Mouse (Mus musculus) layer of hippocampus, adult 9-11 months (tissue): ENCODE measurements around the gene Abhd8.

Source experiments
- DNase-seq: peaks from one replicate; pipeline ENCODE4 v3.0.0; 2022

Abhd8 gene

DNA sequence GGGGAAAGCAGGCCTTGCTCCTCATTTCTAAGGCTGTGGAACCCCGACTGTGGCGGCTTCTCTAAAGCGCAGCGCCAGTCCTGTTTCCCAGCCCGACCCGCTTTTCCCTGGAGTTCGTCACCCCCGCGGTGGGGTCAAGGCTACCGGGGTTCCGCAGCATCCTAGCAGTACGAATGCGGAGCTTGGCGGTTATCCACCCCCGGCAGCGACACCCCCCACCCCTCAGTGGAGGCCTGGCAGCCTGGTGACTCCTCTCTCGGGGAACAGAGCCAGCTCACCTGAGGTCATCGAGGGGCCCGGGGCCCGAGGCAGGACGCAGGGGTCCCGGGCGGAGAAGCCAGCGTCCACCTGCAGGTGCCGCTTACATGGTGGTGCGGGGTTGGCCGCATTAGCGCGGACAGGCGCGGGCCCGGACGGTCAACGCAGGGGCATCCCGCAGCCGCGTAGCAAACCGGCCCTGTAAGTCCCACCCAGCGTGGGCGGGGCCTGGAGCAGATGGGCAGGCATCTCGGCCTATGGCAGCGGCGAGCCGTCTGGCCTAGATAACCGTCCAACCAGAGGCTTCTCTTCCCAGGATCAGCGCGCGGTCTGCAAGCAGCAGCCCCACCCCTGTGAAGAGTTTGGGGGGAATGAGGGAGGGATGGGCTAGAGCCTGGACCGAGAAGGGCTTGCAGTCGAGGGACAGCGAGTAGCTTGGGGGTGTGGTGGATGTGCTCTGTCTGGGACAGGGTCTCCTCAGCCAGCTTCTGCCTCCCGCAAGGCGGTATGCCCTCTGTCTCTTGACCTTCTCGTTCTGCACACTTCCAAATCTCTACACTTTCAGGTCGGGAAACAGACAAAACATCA, at the start of gene Abhd8:
TSS of gene Abhd8 (minus strand) at position 468 of the 846 bp plus-strand sequence.
- peak; percentile 98 for DNase-seq

DNA sequence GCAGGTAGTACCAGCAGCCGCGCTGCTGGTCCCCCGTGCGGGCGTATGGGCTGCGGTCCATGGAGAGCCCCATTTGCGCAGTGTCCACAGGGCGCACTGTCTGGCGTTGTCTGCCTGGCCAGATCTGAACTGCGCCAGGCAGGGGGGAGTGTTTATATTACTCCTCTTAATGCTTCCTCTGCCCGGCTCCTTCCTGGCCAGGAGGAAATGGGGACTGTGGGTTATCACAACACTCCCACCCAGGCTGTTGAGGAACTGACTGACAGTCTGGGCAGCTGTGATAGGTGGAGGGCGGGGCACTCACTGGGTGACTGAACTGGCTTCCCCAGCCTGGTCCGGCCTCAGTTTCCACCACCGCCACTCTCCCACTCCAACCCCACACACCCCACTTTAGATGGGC, 48.2 kb upstream of the Abhd8 start, which contains the start of gene Plvap:
TSS of gene Plvap (minus strand) at position 109 of the 400 bp plus-strand sequence.
- DNase-seq, result no peak

DNA sequence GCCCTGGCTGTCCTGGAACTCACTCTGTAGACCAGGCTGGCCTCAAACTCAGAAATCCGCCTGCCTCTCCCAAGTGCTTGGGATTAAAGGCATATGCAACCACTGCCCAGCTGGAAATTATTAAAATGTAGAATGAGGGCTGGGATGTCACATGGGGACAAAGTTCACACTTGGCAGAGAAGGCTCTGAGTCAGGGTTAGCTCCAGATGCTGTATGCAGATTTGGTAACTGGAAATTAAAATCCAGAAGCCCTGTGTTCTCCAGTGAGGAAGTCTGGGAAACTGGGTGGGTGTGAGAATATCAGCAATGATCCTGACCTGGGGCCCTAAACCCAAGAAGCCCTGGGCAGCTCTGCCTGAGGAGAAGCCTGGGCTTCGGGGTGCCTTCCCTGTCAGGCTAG, 45.9 kb upstream of the Abhd8 start:
- no peak for DNase-seq

DNA sequence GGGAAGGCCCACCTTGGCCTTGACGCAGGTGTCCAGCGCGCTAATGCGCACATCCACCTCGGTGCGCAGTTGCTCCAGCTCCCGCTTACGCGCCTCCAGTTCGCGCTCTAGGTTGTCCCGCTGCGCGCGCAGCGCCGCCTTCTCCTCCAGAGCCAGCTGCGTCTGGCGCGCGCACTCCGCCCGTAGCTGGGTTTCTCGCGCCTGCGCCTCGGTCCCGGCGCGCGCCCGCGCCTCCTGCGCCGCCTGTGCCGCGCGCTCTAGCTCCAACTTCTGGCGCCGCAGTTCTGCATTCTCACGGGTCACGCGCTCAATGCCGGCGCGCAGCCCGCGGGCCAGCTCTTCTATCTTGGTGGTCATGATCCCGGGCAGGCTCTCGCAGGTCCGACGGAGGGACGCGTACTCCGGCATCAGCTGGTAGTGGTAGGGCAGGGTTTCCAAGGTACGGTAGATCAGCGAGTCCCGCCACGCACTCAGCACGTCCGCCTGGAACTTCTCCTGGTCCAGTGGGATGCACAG, 44.2 kb upstream of the Abhd8 start:
- DNase-seq, result peak; percentile 86

DNA sequence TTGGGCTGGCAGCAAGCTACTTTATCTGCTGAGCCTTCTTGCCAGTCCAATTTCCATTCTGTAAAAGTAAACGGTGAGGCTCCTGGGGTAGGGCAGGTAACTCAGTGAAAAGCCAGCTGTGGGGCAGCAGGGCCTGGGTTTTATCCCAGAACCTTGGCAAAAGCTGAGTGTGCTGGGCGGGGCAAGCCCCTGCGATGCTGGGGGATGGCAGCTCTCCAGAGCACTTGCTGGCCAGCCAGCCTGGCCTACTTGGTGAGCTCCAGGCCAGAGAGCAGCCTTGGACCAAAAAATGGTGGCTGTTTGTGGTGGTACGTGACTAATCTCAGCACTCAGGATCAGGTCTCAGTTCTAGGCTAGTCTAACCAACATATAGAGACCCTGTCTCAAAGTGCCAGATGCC, 42.5 kb upstream of the Abhd8 start:
- DNase-seq, result no peak

DNA sequence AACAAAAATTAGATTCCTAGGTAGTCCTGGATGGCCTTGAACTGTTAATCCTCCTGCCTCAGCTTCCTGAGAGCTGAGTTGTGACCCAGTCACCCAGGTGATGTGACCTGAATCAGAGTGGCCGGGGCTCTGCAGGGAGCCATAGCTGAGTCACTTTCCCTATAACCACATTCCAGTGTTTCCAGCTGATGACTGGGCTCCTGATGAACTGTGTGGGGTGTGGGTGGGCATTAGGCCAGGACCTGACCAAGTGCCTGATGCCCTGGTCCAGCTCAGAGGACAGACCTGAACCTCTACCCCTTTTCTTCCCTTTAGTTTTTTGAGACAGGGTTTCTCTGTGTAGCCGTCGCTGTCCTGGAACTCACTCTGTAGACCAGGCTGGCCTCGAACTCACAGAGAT, 41.9 kb upstream of the Abhd8 start:
- no peak for DNase-seq

DNA sequence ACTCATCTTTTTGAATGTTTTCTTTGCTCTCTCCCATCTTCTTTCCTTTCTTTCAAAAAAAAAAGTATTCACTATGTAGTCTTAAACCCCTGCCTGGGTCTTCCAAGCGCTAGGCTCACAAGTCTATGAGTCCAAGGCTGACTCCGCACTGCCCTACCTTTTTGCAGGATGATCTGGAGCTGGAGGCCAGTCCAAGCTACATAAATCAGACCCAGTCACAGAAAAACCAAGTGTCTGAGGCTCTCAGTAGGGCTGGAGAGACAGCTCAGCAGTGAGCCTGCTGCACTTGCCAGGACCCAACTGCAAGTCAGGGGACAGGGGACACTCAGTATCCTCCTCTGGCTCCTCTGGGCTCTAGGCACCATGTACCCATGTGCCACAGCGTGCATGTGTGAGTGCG, 40.9 kb upstream of the Abhd8 start:
- no peak for DNase-seq

DNA sequence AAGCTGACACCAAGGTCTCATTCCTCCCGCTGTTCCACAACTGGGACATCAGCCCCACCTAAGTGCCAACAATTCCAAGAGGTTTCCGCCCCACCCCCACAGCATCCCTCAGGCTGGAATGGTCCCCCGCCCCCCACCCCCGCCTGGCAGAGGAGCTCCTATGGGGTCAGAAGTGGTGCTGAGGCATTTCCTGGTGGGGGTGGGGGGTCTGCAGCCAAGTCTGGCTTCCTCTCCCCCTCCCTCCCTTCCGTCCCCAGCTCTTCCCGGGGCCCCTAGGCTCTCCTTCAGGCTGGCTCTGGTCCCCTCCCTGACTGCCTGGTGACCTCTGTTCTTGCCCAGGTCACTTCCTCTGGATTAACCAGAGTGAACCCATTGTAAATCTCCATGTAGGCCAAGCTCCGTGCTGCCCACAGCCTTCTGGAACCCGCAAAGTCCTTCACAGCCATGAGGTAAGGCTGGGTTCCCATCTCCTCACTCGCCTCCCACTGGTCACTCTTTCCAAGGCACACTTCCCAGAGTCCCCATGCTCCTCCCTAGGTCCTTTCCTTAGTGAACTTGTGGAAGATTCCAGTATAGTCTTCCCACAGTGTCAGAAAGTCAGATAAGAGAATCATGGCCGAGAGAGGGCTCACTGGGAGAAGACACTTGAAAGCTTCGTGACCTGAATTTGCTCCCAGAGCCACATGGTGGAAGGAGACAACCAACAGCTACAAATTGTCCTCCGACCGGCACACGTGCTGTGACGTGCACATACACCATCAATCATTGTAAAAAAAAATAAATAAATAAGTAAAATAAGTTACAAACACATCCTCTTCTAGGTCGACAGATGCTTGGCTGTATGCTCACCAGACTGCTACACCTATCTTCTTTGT, 35.6 kb upstream of the Abhd8 start:
- no peak for DNase-seq

DNA sequence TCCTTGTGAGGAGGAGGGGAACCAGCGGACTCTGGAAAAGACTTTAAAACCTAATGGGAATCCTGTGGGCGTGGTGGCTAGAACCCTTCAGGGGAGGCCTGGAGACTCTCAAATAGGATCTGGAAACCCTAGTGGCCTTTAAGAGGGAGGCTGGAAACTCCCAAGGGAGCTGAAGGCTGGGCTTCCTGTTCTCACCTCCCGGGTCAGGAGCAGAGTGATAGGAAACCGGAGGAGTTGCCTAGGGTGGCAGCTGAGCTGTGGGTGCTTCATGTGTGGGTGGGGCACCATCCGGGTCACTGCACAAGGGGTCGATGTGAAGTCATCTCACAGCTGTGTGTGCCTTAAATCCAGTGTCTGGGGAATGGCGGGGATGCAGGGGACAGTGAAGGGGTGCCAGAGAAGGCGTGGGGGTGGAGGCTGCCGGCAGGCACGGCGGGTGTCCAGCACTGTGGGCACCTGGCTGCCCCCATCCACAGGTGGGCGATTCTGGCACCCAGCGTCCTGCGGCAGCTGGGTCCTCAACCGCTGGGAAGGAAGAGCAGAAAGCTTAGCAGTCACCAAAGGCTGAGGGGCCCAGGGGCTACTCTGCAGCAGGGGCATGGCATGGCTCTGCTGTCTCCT, 34.5 kb upstream of the Abhd8 start:
- no peak for DNase-seq

DNA sequence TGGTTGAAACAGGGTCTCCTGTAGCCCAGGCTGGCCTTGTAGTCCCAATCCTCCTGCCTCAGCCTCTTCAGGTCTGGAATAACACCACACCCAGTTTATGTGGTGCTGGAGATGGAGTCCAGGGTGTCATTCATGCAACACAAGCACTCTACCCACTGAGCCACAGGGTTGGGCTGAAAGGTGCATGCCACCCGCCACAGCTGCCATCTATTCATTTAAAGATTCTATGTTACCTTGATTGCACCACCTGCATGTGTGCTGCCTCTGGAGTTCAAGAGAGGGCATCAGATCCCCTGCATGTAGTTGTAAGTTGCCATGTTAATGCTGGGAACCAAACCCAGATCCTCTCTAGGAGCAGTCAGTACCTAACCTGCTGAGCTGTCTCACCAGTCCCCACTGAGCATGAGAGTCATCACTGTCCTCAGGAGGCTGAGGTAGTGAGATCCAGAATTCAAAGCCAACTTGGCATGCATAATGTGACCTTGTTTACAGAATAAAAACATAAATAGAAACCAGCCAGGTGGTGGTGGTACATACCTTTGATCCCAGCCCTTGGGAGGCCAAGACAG, 33.7 kb upstream of the Abhd8 start:
- DNase-seq, result no peak

DNA sequence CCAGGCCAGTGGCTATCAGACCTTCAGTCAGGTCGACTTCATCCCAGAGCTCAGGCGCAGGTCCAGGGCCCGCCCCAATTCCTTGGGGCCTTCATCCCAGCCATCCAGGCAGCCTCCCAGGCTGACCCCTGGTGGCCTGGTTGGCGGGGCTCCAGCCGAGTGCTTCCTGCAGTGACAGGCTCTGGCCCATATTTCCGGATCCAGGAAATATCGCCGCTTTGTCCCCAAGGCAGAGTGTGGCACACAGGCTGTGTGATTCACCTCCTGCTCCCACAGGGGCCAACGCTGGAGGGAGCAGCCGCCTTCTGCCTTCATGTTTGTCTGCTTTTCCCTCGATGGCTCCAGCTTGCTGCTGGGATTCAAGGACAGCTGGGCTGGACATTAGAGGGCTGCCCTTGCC, 33.0 kb upstream of the Abhd8 start:
- DNase-seq, result peak; percentile 52

DNA sequence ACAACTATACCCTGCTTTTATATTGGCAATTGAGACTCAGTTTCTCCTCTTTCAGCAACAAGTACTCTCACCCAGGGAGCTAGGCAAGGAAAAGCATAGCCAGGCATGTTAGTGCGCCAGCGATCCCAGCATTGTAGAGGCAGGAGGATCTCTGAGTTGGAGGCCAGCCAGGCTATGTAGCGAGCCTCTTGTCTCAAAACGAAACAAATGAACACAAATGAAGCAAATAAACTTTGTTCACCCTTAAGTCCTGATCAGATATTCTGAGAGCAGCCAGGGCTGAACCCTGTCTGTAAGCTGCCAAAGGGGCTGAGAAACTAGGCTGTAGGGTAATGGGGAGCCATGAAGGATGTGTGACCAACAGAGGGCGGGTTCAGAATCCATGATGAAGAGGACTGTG, 32.4 kb upstream of the Abhd8 start:
- DNase-seq, result no peak

DNA sequence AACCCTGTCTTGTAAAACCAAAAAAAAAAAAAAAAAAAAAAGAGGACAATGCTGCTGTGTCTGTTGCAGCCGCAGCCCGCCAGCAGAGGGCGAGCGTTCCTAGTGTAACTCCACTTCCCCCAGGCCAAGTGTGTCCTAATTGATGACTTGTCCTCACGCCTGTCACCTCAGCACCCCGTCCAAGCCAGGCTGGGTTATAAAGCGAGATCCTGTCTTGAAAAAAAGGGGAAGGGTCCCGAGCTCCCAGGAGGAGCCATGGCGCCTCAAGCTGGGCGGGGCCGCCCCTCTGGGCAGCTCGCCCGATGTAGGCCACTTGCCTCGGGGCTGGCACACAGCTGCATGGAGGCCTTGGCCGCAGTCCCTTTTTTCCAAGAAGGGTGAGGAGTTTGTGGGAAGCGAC, 31.6 kb upstream of the Abhd8 start:
- DNase-seq, result peak; percentile 82

DNA sequence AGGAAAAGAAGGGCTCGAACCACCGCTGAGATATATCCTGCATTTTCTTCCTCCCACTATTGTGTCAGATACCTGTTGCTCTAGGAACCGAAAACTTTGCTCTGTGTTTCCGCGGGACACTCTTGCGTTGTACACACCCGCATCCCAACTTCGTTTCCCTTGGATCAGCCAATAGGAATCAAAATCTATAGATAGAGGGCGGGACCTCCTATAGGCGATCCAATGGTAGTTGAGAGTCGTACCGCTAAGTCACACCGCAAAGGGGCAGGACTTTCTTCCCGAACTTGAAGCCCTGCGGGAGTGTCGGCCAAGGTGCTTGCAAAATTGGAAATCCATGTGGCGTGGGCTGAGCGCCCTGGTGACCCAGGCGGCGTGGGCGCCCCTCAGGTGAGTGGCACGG, 25.0 kb upstream of the Abhd8 start:
- peak; percentile 92 for DNase-seq

DNA sequence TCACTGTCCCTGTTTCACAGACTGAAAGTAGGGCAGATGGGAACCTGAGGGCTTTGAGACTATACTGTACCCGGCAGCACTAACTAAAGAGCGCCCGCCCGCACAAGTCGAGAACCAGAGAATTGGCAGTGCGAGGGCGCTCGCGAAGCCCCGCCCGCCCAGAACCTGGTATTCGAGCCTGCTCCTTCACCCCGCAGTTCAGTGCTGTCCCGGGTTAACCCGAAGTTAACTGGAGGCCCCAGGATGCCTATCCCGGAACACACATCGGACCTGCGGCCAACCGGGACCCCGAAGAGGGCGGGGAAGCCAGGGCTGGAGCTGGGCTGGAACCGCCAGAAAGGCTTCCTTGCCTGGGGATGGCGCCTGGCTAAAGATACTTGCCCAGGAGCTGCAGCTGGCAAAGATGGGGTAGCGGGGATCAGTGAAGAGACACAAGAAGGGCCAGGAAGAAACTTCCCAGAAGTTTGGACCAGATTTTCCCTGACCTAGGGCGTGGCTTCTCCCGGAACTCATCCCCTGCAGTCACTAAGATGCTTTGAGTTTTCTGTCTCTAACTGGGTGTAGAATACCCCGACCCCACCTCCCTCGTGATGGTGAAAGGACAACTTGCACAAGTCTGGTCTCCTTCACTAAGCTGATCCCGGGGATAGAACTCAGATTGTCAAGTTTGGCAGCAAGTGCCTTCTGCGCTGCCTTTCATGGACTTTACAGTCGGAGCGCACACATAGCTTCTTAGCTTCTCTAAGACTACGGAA, 24.4 kb upstream of the Abhd8 start, which contains the start of gene Gtpbp3:
TSS of gene Gtpbp3 (plus strand) at position 413 of the 755 bp plus-strand sequence.
- DNase-seq, result peak; percentile 80

DNA sequence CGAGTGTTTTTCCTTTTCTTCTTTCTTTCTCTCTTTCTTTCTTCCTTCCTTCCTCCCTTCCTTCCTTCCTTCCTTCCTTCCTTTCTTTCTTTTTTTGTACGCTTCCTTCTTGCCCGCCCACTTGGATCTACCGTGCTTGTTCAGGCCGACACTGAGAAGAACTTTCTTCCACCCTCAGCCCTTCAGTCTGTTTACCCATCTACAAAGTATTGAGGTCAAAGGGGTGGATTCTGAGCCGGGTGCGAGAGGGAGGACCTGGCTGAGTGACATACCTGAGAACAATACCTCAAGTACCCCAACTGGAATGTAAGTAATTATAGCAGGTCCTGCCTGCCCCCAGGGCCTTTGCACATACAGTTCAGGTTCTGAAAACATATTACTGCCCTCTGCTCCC, 22.7 kb upstream of the Abhd8 start:
- no peak for DNase-seq

DNA sequence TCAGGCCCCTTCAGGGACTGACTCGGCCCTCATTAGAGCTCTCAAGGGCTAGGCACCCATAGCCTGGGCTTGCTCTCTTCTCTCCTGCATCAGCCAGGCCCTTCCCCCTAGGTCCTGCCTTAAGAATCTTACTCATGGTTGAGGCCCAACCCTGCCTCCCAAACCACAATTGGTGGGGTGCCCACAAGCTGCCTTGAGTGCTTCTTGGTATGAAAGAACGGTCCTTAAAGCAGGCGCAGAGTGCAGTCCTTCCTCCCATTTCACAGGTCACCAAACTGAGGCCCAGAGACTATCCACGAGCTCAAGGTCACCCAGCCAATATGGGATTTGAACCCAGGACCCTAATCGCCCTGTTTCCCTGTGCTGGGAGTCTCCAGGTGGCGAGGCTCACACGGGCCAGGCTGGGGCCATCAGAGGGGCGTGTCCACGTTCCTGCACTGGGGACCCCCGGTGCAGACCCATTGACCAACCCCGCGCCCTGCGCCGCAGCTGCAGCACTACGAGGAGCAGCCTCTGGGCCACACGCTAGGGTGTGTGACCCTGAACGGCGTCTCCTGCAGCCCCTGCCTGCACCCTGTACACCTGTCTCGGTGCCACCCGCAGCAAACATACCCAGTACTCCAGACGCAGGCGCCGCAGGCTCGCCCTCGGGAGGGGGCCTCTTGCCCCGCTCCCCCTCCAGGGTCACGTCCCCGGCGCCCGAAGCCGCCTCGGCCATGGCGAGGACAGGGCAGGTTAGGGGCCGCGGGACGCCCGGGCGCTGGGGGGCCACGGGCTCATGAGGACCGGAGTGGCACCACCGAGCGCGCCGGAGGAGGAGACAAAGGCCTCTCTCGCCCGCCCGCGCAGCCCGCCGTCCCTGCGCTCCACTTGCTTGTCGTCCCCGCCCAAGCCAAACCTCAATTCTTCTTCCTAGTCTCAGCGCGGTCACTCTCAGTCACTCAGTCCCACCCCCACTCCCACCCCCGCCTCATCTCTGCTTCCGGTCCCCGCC, 22.0 kb upstream of the Abhd8 start, which contains the start of gene Ano8:
TSS of gene Ano8 (minus strand) at position 822 of the 994 bp plus-strand sequence.
- peak; percentile 88 for DNase-seq

DNA sequence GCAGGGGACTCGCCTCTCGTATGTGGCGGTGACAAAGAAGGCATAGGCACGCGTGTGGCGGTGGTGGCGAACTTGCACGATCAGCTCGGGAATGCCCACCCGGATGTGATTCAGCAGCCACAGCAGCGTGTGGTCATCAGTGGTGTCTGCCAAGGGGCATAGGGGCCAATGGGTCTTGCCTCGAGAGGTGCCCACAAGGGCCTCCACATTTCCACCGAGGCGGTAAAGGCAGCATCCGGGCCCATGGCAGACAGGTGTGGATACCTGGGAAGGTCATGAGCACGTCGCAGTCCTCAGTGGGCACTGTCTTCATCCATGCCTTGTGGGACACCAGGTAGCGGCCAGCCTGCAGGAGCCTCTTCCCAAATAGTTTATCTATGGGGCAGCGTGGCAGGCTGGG, 21.3 kb upstream of the Abhd8 start:
- no peak for DNase-seq

DNA sequence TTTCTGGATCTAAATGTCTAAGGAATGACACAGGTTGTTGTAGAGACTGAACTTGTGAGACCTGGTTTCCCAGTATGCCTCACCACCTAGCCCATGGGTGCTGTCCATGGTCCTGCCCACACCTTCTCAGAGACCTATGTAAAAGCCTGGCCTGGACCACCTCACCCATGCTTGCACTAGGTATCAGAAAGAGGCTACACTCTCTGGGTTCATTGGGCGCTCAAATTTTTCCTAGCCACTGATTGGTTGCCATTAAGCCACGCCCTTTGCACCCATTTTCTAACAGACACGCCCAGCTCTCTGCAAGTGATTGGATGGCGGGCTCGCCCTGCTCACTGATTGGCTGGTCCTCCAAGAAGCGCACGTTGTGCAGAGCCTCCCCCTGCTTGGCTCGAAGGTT, 20.5 kb upstream of the Abhd8 start:
- DNase-seq, result no peak

DNA sequence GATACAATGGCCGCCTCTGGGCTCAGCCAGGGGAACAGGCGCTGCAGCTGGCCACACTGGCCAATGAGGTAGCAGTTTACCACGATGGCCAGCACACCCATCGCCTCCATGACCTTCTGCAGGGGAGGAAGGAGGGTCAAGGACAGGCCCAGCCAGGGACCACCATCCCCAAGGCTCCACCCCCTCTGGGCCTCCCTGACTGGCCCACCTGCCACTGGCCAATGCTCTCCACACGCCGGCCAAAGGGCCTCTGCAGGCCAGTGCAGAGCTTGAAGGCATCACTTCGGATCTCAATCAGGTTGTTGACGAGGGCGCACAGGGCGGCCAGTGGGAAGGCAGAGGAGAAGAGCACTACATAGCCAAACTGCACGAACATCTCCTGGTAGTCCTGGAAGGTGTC, 15.5 kb upstream of the Abhd8 start:
- DNase-seq, result no peak
